Mouse (Mus musculus) heart, postnatal 14 days (tissue): ENCODE results near the gene Map3k11. TPM values are rescaled to one million over a fixed set of nuclear protein-coding genes. Genes with fewer than 3 reads are reported as not detected.

Source experiments
- microRNA-seq, 2 experiments: library from miRNA; unstranded; fragments of <30 nt; microRNA quantifications; one replicate each; pipeline ENCODE4 v1.2.0; 2021 to 2022
- total RNA-seq, 2 experiments: library from RNA; stranded (reverse); gene quantifications; 2 replicates each; pipeline ENCODE4 v1.2.3; 2021

Gene Map3k11
- total RNA-seq, 2 experiments from 2014 or later, result 35.9 to 37.2 TPM

Small RNA genes within 50 kb of the gene (microRNA-seq; reads per million reads assigned to microRNA genes)
- gene Mir6987, result 0.27 to 1.6 reads per million in 2 experiments

Other genes with a start within 250 kb of the Map3k11 start
- gene Fosl1, start 241.2 kb upstream of the Map3k11 start, total RNA-seq, result not detected
- 10 to 100 TPM in 1 of 2 experiments, 1 to 10 TPM in 1; 10.0 to 11.2 TPM for gene Ccdc85b, start 230.8 kb upstream of the Map3k11 start, total RNA-seq
- 10 to 100 TPM; 55.7 to 63.2 TPM for gene Fibp, start 228.1 kb upstream of the Map3k11 start, total RNA-seq
- under 1 TPM in 1 of 2 experiments, not detected in 1; 0.71 TPM for gene Ctsw, start 220.2 kb upstream of the Map3k11 start, total RNA-seq
- gene Efemp2, start 214.8 kb upstream of the Map3k11 start, total RNA-seq, result 10 to 100 TPM; 17.9 to 18.3 TPM
- 10 to 100 TPM; 22.2 to 24.9 TPM for gene Mus81, start 200.3 kb upstream of the Map3k11 start, total RNA-seq
- 100 to 1,000 TPM; 274 to 350 TPM for gene Cfl1, start 198.3 kb upstream of the Map3k11 start, total RNA-seq
- 1 to 10 TPM in 1 of 2 experiments, under 1 TPM in 1; 0.93 to 1.2 TPM for gene 1700020D05Rik, start 185.0 kb upstream of the Map3k11 start, total RNA-seq
- 1 to 10 TPM; 6.6 to 8.5 TPM for gene Snx32, start 178.2 kb upstream of the Map3k11 start, total RNA-seq
- not detected for gene Ovol1, start 128.1 kb upstream of the Map3k11 start, total RNA-seq
- gene Ap5b1, start 120.7 kb upstream of the Map3k11 start, total RNA-seq, result 1 to 10 TPM; 2.3 to 3.5 TPM
- gene Rnaseh2c, start 86.9 kb upstream of the Map3k11 start, total RNA-seq, result 10 to 100 TPM; 50.8 to 51.8 TPM
- 10 to 100 TPM; 28.4 to 30.8 TPM for gene Kat5, start 78.5 kb upstream of the Map3k11 start, total RNA-seq
- 10 to 100 TPM; 25.8 to 29.9 TPM for gene Rela, start 51.3 kb upstream of the Map3k11 start, total RNA-seq
- 10 to 100 TPM; 32.7 to 33.8 TPM for gene Sipa1, start 25.0 kb upstream of the Map3k11 start, total RNA-seq
- gene Pcnx3, start 166 bp downstream of the Map3k11 start, total RNA-seq, result 10 to 100 TPM; 24.0 to 24.9 TPM
- not detected for gene Kcnk7, start 15.6 kb downstream of the Map3k11 start, total RNA-seq
- gene Ehbp1l1, start 37.6 kb downstream of the Map3k11 start, total RNA-seq, result 100 to 1,000 TPM; 124 to 141 TPM
- gene Fam89b, start 40.9 kb downstream of the Map3k11 start, total RNA-seq, result 10 to 100 TPM; 38.6 to 40.1 TPM
- 10 to 100 TPM; 47.2 to 55.5 TPM for gene Ltbp3, start 52.2 kb downstream of the Map3k11 start, total RNA-seq
- 10 to 100 TPM; 66.2 to 67.2 TPM for gene Scyl1, start 82.7 kb downstream of the Map3k11 start, total RNA-seq
- gene Frmd8, start 186.5 kb downstream of the Map3k11 start, total RNA-seq, result 10 to 100 TPM; 15.6 to 15.8 TPM
- gene Slc25a45, start 189.1 kb downstream of the Map3k11 start, total RNA-seq, result 1 to 10 TPM; 3.3 to 4.5 TPM
- under 1 TPM; 0.79 to 0.93 TPM for gene Tigd3, start 205.4 kb downstream of the Map3k11 start, total RNA-seq
- gene Dpf2, start 224.3 kb downstream of the Map3k11 start, total RNA-seq, result 100 to 1,000 TPM; 101 TPM
- gene Cdc42ep2, start 236.1 kb downstream of the Map3k11 start, total RNA-seq, result 10 to 100 TPM in 1 of 2 experiments, 1 to 10 TPM in 1; 9.9 to 12.0 TPM